Mouse (Mus musculus) olfactory bulb, adult 2 months (tissue): ENCODE data around the gene Zfp773. TPM values are rescaled to one million over a fixed set of nuclear protein-coding genes. Genes with fewer than 3 reads are reported as not detected.
"Not testable (repeated sequence)": the region's sequence is repeated elsewhere in the genome, so short reads cannot be mapped to it uniquely, and the experiment has no call there.

Experiments used
- H3K27ac ChIP-seq: fragments of 200-500 bp; 2 replicates; pipeline ENCODE4 v1.5.1; 2012; ENCODE audit warnings: low read depth, low read length; ENCODE audit not compliant: insufficient read depth
- H3K4me1 ChIP-seq: fragments of 200-500 bp; 2 replicates; pipeline ENCODE4 v1.6.1; 2012; ENCODE audit warnings: low read length; ENCODE audit not compliant: control insufficient read depth, insufficient read depth
- H3K4me3 ChIP-seq: fragments of 200-500 bp; 2 replicates; pipeline ENCODE4 v1.5.1; 2012; ENCODE audit warnings: mild to moderate bottlenecking, low read depth, low read length, moderate library complexity; ENCODE audit not compliant: insufficient read depth
- CTCF ChIP-seq: fragments of 200-500 bp; IDR thresholded peaks from 2 replicates; pipeline ENCODE4 v1.5.1; 2012; ENCODE audit warnings: low read depth, mild to moderate bottlenecking, low read length, moderate library complexity; ENCODE audit not compliant: insufficient read depth
- POLR2A ChIP-seq: fragments of 200-500 bp; IDR thresholded peaks from 2 replicates; pipeline ENCODE4 v1.6.1; 2012; ENCODE audit warnings: mild to moderate bottlenecking, low read depth, low read length, moderate library complexity; ENCODE audit not compliant: insufficient read depth
- WGBS: fragments of 180-500 bp; shearing (Covaris S2); methylation state at CpG from one replicate; pipeline ENCODE4 v1.1.7; 2018; 5-methylcytosine and 5-hydroxymethylcytosine counted together
- polyA plus RNA-seq: library from polyadenylated mRNA; stranded (reverse); fragments of >200 nt; gene quantifications from 2 replicates; pipeline ENCODE4 v1.2.4, GENCODE M21; 2012; ENCODE audit warnings: low replicate concordance; ENCODE audit not compliant: missing spikeins, insufficient read depth, insufficient read length

Zfp773 gene
- polyA plus RNA-seq, result not detected in 2 replicates

GRCm38 (mm10) chr7:7136379-7136866 is at the start of gene Zfp773:
TSS of gene Zfp773 (minus strand) at chr7:7136755.
- peak; percentile 41; the same call in 1 of the 2 replicates for TF ChIP-seq CTCF
- TF ChIP-seq POLR2A, result no peak
- 2% methylated on average over 16 of the region's 16 CpGs for WGBS
- peak within 1 kb of the TSS; percentile 55 for H3K4me3 ChIP-seq
- H3K27ac ChIP-seq, result no peak within 1 kb of the TSS; the same call in 1 of the 2 replicates
- no peaks in the 10 kb centered on the region for H3K4me1 ChIP-seq

DNA sequence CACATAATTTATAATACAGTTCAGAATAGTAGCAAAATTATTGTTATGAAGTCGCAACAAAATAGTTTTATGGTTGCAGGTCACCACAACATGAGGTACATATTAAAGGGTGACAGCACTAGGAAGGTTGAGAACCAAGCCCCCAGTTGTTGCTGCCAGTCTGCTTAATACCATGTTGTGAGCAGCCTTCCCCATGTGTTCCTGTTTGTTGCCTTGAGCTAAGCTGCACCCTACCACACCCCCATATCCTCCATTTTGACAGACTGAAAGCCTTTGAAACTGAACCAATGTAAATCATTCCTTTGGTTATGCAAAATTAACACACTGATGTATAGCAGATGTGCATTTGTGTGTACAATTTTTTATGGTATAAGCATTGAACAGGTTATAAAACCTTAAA is 49.3 kb upstream of the Zfp773 start:
- WGBS, result 100% methylated on average over 1 of the region's 1 CpGs
- TF ChIP-seq POLR2A (no peak), CTCF (no peak)
- H3K4me1 ChIP-seq, result no peaks in the 10 kb centered on the region
- H3K4me3 ChIP-seq, result no peak overlapping the region
- no peak overlapping the region for H3K27ac ChIP-seq

DNA sequence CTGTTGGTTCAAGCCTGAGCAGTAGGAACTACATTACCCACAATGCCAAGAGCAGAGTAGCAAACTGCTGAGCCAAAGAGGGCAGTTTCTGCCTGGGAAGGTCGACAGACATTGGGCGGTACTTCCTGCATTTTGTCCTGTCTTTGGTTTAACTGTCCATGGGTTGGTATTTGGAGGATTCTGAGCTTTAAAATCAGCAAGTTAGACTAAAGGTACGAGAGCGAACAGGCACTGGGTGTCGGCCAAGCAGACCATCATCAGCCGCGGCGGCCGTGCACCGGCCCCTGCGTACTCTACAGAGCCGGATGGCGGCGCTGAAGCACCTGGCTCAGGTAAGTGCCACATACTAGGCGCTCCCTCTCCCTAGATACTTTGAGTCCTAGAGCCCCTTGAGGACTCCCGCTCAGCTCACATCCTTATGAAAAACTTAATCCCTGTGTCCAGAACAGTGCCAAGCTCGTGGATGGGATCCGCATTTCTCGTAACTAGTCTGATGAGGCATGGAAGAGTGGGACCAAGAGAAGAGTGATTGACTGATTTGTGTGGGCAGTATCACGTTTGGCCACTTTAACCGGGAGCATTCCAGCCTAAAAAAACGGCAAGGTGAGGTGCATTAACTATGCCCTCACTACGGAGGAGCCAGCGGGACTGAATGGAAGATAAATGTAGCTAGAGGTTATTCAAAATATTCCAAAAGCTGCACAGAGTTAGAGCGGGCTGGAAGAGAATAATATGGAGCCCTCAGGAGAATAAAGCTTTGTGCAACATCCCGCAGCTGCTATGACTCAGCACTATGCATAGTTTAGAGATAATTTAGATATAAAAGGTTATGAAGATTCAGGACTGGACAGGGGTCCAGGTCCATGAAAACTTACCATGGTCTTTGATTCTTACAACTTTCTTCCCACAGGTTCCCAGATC is 34.9 kb upstream of the Zfp773 start, which contains the start of gene Zfp418:
Zfp418 (plus strand) TSS at position 104 of the 921 bp plus-strand sequence.
- H3K4me1 ChIP-seq, result no peaks in the 10 kb centered on the region
- TF ChIP-seq POLR2A (no peak), CTCF (no peak)
- peak within 1 kb of the TSS; percentile 75 for H3K4me3 ChIP-seq
- WGBS, result 1% methylated on average over 26 of the region's 26 CpGs
- no peak within 1 kb of the TSS for H3K27ac ChIP-seq

DNA sequence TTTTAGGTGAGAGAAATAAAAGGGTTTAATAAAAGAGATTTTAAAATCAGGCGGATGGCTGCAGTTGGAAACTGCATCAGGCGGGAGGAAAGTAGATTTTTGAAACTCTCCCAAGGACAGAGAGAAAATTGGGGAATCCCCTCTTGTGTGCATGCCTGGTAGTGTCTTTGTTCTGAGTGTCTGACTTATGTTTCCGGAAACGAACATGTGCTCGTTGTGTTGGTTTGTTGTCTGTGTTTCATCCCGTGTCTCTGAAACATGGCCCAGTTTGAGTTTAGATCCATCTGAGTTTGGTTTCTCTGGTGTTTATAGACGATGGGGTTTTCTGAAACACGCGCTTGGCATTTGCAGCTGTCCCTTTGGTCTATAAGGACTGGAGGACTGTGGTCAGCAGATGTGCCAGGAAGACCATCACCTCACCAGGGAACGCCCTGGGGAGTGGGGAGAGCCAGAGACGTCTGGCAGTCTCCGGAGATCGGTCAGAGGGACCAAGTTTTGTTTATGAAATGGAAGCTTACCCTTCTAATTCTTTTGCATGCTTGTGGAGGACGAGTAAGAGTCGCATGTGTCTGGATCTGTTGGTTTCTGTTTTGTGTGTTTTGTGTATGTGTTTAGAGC is 9.5 kb upstream of the Zfp773 start:
- no peak overlapping the region for H3K27ac ChIP-seq
- TF ChIP-seq POLR2A (no peak), CTCF (no peak)
- WGBS, result 90% methylated on average over 15 of the region's 15 CpGs
- no peak overlapping the region for H3K4me3 ChIP-seq
- H3K4me1 ChIP-seq, result no peaks in the 10 kb centered on the region

GRCm38 (mm10) chr7:7144215-7144614 is 7.7 kb upstream of the Zfp773 start:
- no peak overlapping the region for H3K27ac ChIP-seq
- H3K4me3 ChIP-seq, result no peak overlapping the region
- 87% methylated on average over 1 of the region's 1 CpGs for WGBS
- no peak for TF ChIP-seq POLR2A
- TF ChIP-seq CTCF, result no peak
- H3K4me1 ChIP-seq, result no peaks in the 10 kb centered on the region

DNA sequence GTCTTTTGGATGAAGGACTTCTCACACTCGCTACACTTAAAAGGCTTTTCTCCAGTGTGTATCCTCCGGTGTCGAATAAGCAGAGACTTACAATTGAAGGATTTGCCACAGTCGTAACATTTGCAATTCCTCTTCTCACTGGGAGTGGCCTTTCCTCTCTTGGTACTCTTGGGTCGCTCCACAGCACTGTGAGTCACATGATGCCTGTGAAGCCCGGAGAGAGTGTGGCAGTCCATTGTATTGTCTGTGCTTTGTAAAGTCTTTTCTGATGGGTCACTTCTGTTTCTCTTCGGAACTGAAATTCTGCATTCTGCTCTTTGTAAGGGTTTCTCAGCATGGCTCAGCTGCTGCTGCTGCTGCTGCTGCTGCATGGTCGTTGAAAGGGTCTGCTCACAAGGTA is 3.8 kb downstream of the Zfp773 start:
- no peaks in the 10 kb centered on the region for H3K4me1 ChIP-seq
- no peak overlapping the region for H3K4me3 ChIP-seq
- WGBS, result 50% methylated on average over 8 of the region's 8 CpGs
- H3K27ac ChIP-seq, result no peak overlapping the region
- TF ChIP-seq CTCF, result no peak
- TF ChIP-seq POLR2A, result no peak

DNA sequence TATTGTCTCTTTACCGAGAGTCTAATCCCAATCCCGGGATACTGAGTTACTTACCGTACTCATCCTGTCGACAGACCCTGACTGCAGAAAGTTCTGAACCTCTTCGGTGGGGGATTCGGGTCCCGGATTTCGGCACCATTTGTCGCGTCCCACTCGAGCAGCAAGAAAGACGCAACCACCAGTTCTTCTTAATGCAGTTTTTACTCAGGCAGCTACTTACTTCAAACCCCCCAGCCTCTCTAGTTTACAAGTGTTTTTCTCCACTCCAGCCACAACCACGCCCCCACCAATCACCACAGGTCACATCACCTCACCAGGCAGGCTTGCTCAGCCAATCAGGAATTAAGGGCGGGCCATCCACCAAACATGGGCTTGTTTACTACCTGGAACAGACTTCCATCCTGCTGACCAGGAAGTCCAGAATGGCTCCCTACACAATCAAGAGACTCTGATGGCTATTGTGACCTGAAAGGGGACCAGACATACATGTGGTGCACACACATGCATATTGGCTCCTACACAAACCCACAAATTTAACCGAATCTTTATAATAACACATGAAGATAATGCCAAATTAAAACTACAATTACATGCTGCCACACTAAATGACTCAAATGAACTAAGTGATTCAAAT is 5.9 kb downstream of the Zfp773 start:
- H3K4me3 ChIP-seq, H3K4me1 ChIP-seq: not testable (repeated sequence)
- WGBS, result 96% methylated on average over 15 of the region's 15 CpGs

DNA sequence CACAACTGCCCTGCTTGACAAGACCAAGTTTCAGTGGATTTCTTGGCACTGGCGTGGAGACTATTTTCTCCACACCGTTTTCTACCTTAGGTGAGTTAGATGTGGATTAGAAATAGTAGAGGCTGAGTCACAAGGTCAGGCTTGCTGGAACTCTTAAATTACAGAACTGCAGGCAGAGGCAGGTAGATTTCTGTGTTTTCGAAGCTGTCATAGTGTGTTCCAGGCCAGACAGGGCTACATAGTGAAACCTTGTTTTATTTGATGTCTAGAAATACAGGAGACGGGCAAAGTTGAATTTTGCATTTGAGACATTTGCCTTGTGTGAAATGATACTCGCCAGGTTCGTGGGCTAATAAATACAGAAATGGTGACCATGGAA is 15.0 kb downstream of the Zfp773 start:
- no peak for TF ChIP-seq POLR2A
- no peak for TF ChIP-seq CTCF
- Histone ChIP-seq H3K4me3 (no peak overlapping the region), H3K27ac (no peak overlapping the region), H3K4me1 (no peaks in the 10 kb centered on the region)
- WGBS, result 47% methylated on average over 6 of the region's 6 CpGs

More for the DNA sequence above, 5.9 kb downstream of the Zfp773 start:
- H3K27ac ChIP-seq, result not testable (repeated sequence)

DNA sequence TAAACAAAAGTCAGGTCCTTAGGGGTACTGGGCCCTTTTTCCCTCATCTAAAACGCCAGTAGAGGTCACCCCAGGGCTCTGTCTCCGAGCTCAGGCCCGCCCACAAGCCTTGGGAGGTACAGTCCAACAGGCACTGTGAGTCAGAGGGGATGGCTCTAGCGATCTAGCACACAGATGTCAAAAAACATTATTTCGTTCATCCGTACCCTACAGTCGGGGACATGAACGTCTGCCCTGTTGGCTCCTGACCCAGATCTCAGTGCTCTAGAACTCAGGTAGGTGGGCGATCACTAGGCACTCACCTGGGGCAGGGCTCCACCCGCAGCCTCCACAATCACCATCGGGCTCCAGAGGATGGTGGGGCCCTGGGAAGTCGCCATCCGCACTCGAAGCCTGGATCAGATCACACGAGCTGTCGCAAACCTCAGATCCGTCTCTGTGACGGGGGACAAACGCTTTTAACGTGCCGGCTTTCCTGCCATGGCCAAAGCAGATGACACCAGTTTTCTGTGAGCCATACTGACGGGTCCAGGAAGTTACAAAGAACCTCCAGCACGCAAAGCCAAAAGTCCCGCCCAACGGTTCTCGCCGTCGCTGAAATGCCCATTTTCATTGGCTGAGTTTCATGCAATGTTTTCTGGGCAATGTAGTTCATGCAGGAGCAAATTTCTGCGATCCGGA is 15.5 kb downstream of the Zfp773 start, which contains the start of gene Zfp954:
Zfp954 (minus strand) TSS at position 568 of the 681 bp plus-strand sequence.
- H3K27ac ChIP-seq, result no peak within 1 kb of the TSS
- TF ChIP-seq POLR2A (peak; percentile 50), CTCF (no peak)
- under 1% methylated on average over 30 of the region's 30 CpGs for WGBS
- H3K4me3 ChIP-seq, result peak within 1 kb of the TSS; percentile 75
- H3K4me1 ChIP-seq, result no peaks in the 10 kb centered on the region
